Mouse (Mus musculus) thymus, adult 2 months (tissue): Measurements from ENCODE around the gene Wfdc15b.

Source experiments
- CTCF ChIP-seq: fragments of 200-500 bp; IDR thresholded peaks from 2 replicates; pipeline ENCODE4 v1.5.1; 2012; ENCODE audit warnings: mild to moderate bottlenecking, control low read depth, low read length, moderate library complexity, borderline replicate concordance; ENCODE audit not compliant: control insufficient read depth, poor library complexity, insufficient read depth; ENCODE audit errors: extremely low read depth
- POLR2A ChIP-seq: fragments of 200-500 bp; IDR thresholded peaks from 2 replicates; pipeline ENCODE4 v1.6.1; 2012; ENCODE audit warnings: mild to moderate bottlenecking, low read length, control low read depth, moderate library complexity; ENCODE audit not compliant: control insufficient read depth, poor library complexity, insufficient read depth; ENCODE audit errors: extremely low read depth

DNA sequence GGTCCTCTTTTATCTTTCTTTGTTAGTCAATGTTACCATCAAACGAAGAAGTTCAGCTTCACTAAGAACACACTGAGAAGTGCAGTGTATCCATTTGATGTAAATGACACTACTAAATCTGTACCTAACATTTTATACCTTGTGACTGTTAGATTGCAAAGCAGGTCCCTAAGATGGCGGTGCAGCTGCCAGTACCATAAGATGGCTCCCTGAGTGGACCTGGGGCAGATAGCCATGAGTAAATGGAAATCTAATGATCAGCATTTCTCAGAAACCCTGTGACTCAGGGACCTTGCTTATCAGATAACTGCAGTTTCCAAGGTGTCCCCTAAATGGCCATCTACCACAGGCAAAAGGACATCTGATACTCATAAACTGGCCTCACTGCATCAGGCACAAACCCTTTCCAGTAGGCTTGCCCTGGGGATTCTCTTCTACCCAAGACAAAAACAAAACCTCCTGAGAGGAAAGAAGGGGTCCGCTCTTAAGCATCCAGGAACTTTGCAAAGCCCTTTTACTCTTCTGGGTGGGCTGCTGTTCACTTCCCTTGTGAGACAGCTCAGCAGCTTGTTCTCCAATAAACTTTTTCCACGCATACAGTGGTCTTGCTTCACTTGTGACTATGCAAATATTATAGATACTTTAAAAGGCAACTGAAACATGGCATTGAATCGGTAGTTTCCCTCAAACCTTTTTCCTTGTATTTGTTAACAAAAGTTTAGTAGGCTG is 25.3 kb downstream of the Wfdc15b start:
- TF ChIP-seq POLR2A (no peak), CTCF (no peak)
